Comparison of ENCODE assay signal across 9 mouse cellular contexts in genomic region chr1:30144997-30145396, GRCm38 (mm10).
DNase-seq lines count a peak whose midpoint lies in the region; ATAC-seq and TF ChIP-seq lines count a peak whose summit lies in the region.
"Had no signal": no experiment of that assay in that cellular context is flagged by ENCODE, and none has a peak within 500 bp of the region (broad histone marks: within the 10 kb centered on the region; RNA-seq: fewer than 3 reads in every experiment).

No protein-coding gene starts in this region.

- H3K27ac ChIP-seq in stomach, postnatal 0 days (replicated peaks) = no peak overlapping the region

- H3K4me1 ChIP-seq in stomach, postnatal 0 days (replicated peaks; ENCODE audit: control insufficient read depth, insufficient read depth) = no peaks in the 10 kb centered on the region

- peak; percentile 70 for TF ChIP-seq CTCF in stomach, postnatal 0 days (IDR thresholded peaks at IDR 0.05; ENCODE audit: low read depth)

- no peak overlapping the region for H3K4me3 ChIP-seq in stomach, postnatal 0 days (ENCODE audit: low read depth, low read length)

- ATAC-seq in stomach, postnatal 0 days (ENCODE audit: low FRiP score, low TSS enrichment) = no peak

- 62% methylated on average over 4 of the region's 4 CpGs for WGBS in stomach, postnatal 0 days

- H3K36me3 ChIP-seq in stomach, postnatal 0 days (ENCODE audit: control insufficient read depth, insufficient read depth, low read length) = no peaks in the 10 kb centered on the region
- H3K36me3 ChIP-seq: G1E had no signal

- no peak overlapping the region for H3K9ac ChIP-seq in stomach, postnatal 0 days (ENCODE audit: low read length)

- no peak overlapping the region for H3K4me2 ChIP-seq in stomach, postnatal 0 days (replicated peaks; ENCODE audit: low read depth)

- H3K9me3 ChIP-seq in stomach, postnatal 0 days (ENCODE audit: control insufficient read depth, low read length) = no peaks in the 10 kb centered on the region

- DNase-seq in gastrocnemius, postnatal 10 days = peak; percentile 8
- DNase-seq in gastrocnemius, postnatal 25 days = no peak
- peak; percentile 47 for DNase-seq in adrenal gland, postnatal 10 days
- peak; percentile 16 to 55 for DNase-seq in frontal cortex, postnatal 10 days (ENCODE audit: low spot score in 2 of 2)
- DNase-seq in left cerebral cortex, adult 18-20 months (ENCODE audit: low spot score in 2 of 2) = peak; percentile 59 to 64
- peak; percentile 14 for DNase-seq in stomach, postnatal 0 days (ENCODE audit: low spot score)
- no peak for DNase-seq in urinary bladder, postnatal 10 days (ENCODE audit: low spot score)
- DNase-seq in gastrocnemius, adult 18-20 months (ENCODE audit: low spot score) = no peak

- H3K27me3 ChIP-seq in stomach, postnatal 0 days (ENCODE audit: control insufficient read depth, insufficient read depth, low read length) = no peaks in the 10 kb centered on the region

- TF ChIP-seq EP300 in stomach, postnatal 0 days (optimal IDR thresholded peaks at IDR 0.05) = no peak

Comparison
In these comparisons a context has a peak if more than half of its experiments do, and no peak if none do; other contexts are left out.
1. DNase-seq: peak in gastrocnemius, postnatal 10 days (single experiment), adrenal gland, postnatal 10 days (single experiment), frontal cortex, postnatal 10 days (2 of 2), left cerebral cortex, adult 18-20 months (2 of 2) and stomach, postnatal 0 days (single experiment); none in gastrocnemius, postnatal 25 days (single experiment), urinary bladder, postnatal 10 days (single experiment) and gastrocnemius, adult 18-20 months (single experiment).